Mouse (Mus musculus): ENCODE data around the gene Adam1b. TPM values are rescaled to one million over a fixed set of nuclear protein-coding genes. Genes with fewer than 3 reads are reported as not detected.
A peak's percentile ranks its signal among the peaks of the same experiment; 100 is the strongest.

The Adam1b gene
- polyA plus RNA-seq, 1 experiment from 2014 or later = 0.08 TPM

DNA sequence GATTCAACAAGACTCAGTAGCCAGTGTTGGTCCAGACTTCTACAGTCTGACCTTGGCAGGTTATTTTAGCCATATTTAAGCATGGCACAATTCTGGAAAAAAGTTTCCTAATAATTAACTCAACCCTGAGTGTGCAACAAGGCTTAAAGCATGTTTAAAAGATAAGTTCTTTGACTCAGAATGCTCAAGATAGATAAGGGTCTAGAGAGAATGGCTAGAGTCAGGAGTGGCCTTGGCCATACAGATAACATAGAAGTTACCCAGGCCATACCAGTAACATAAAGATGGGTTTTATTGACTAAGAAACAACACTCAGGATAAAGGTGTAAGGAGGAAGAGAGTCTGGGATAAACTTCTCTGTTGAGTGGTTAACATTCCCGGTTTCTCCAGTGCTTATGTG lies 27.2 kb downstream of the Adam1b start:
- Histone ChIP-seq H3K4me1 (replicated peaks) (0 out of 2 replicates have a peak, but pooled peaks cover 8% of the 10 kb centered on the region), H3K4me3 (no peak overlapping the region), H3K27ac (no peak overlapping the region), H3K27me3 (ENCODE audit: insufficient read depth, poor library complexity, severe bottlenecking) (no peaks in the 10 kb centered on the region), H3K9me3 (no peaks in the 10 kb centered on the region), H3K36me3 (no peaks in the 10 kb centered on the region)
- 92% methylated on average over 1 of the region's 1 CpGs for WGBS
- DNase-seq (ENCODE audit: low spot score) = no peak

DNA sequence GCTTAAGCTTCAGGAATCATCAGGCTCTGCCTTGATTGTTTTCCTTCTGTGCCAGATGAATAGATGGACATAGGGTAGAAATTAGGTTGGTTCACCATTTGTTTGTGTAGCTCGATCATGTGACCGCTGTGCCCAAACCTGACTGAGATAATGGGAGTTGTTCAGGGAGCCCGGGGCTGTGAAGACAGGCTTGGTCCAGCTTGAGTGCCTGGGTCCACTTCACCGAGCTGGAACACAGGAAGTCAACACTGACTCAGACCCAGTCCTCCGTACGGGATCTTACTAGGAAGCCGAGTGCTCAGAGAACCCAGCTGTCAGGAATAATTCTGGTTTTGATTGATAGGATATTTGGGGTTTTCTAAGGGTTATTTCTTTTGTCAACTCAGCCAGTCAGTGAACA lies 28.6 kb downstream of the Adam1b start:
- WGBS = 81% methylated on average over 7 of the region's 7 CpGs
- no peak for DNase-seq (ENCODE audit: low spot score)
- no peak overlapping the region for H3K4me3 ChIP-seq
- H3K4me1 ChIP-seq (replicated peaks) = 0 out of 2 replicates have a peak, but pooled peaks cover 8% of the 10 kb centered on the region
- H3K36me3 ChIP-seq = no peaks in the 10 kb centered on the region
- H3K9me3 ChIP-seq = no peaks in the 10 kb centered on the region
- H3K27ac ChIP-seq = no peak overlapping the region
- no peaks in the 10 kb centered on the region for H3K27me3 ChIP-seq (ENCODE audit: insufficient read depth, poor library complexity, severe bottlenecking)

DNA sequence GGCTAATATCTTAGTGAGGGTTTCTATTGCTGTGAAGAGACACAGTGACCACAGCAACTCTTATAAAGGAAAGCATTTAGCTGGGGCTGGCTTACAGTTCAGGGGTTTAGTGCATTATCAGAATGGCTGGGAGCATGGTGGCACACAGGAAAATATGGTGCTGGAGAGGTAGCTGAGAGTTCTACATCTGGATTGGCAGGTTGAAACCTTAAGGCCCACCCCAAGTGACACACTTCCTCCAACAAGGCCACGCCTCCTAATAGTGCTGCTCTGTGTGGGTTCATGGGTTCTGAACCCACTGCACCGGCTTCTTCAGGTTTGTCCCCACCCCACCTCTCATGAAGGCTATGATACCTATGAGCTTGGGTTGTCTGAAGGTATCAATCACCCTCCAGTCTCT lies 30.8 kb downstream of the Adam1b start:
- Histone ChIP-seq H3K4me3 (no peak overlapping the region), H3K36me3 (no peaks in the 10 kb centered on the region), H3K27ac (no peak overlapping the region), H3K4me1 (replicated peaks) (0 out of 2 replicates have a peak, but pooled peaks cover 8% of the 10 kb centered on the region), H3K27me3 (ENCODE audit: insufficient read depth, poor library complexity, severe bottlenecking) (no peaks in the 10 kb centered on the region), H3K9me3 (no peaks in the 10 kb centered on the region)
- no peak for DNase-seq (ENCODE audit: low spot score)
- WGBS = 86% methylated on average over 2 of the region's 2 CpGs

DNA sequence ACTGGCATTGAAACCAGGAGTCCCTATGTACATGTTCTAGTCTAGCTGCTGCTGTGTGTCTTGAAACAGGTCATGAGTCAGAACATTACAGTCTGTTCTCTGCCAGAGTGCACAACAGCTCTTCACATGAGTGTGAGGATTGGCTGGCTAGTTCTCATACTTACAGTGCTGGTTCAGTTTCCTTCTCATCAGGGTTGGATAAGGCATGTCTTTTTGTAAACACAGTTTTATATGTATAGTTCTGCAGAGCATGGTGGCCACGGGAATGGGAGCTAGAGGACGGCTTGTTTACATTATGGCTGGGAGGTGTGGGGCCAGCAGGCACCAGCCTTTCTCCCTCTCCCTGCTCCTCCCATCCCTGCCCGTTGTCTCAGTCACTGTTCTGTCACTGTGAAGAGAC lies 33.7 kb downstream of the Adam1b start:
- 65% methylated on average over 3 of the region's 3 CpGs for WGBS
- H3K27me3 ChIP-seq (ENCODE audit: insufficient read depth, poor library complexity, severe bottlenecking) = no peaks in the 10 kb centered on the region

DNA sequence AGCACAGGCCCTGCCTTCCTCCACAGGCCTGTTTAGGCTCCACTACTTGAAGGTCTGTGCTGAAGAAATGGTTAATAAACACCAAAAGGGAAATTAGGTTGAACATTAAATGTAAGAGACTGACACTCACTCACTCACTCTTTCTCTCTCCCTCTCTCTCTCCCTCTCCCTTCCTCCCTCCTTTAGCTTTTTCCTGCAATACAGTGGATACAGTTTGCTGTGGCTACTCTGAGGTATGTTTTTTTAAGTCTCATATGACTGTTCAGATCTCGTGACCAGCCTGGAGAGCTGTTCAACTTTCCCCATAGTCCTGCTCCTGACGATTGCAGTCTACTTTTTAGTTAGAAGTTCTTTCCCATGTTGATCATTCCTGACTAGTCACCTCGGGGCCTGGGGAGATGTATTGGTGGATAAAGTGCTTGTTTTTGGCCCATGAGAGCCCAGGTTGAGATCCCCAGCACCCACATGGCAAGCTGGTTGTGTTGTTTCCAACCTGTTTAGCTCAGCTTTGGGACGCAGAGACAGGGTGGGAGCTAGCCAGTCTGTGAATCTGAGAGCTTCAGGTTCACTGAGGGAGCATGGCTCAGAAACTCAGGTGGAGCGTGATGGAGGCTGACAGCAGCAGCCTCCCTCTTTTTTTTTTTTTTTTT lies 39.5 kb downstream of the Adam1b start:
- no peak overlapping the region for H3K4me3 ChIP-seq
- DNase-seq (ENCODE audit: low spot score) = no peak
- H3K27me3 ChIP-seq (ENCODE audit: insufficient read depth, poor library complexity, severe bottlenecking) = no peaks in the 10 kb centered on the region
- H3K9me3 ChIP-seq = no peaks in the 10 kb centered on the region
- WGBS = 73% methylated on average over 5 of the region's 5 CpGs
- H3K27ac ChIP-seq = no peak overlapping the region
- no peaks in the 10 kb centered on the region for H3K36me3 ChIP-seq
- no peaks in the 10 kb centered on the region; the same call in 1 of the 2 replicates for H3K4me1 ChIP-seq (replicated peaks)

More for the DNA sequence above, 33.7 kb downstream of the Adam1b start:
- DNase-seq (ENCODE audit: low spot score) = no peak
- Histone ChIP-seq H3K4me3 (no peak overlapping the region), H3K4me1 (replicated peaks) (0 out of 2 replicates have a peak, but pooled peaks cover 8% of the 10 kb centered on the region), H3K36me3 (no peaks in the 10 kb centered on the region), H3K9me3 (no peaks in the 10 kb centered on the region), H3K27ac (no peak overlapping the region)

DNA sequence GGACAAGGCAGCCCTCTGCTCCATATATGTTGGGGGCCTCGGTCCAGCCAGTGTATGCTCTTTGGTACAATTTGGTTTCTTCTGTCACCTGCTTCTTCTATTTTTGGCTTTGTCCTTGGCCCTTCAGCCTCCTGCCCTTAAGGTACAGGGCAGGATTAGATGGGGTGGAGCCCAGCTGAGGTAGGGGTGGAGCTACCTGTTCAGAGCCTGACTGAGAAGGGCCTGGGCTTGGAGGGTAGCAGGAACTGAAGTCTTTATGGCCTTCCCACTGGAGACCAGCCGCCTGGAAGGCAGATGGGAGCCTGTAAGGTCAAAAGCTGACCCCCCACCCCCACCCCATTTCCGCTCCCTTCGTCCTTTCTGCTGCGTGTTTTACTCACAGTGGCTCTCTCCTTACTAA lies 40.3 kb downstream of the Adam1b start:
- Histone ChIP-seq H3K4me1 (replicated peaks) (no peaks in the 10 kb centered on the region; the same call in 1 of the 2 replicates), H3K27ac (no peak overlapping the region), H3K27me3 (ENCODE audit: insufficient read depth, poor library complexity, severe bottlenecking) (no peaks in the 10 kb centered on the region), H3K9me3 (no peaks in the 10 kb centered on the region), H3K4me3 (no peak overlapping the region), H3K36me3 (no peaks in the 10 kb centered on the region)
- DNase-seq (ENCODE audit: low spot score) = no peak
- WGBS = 57% methylated on average over 5 of the region's 5 CpGs

DNA sequence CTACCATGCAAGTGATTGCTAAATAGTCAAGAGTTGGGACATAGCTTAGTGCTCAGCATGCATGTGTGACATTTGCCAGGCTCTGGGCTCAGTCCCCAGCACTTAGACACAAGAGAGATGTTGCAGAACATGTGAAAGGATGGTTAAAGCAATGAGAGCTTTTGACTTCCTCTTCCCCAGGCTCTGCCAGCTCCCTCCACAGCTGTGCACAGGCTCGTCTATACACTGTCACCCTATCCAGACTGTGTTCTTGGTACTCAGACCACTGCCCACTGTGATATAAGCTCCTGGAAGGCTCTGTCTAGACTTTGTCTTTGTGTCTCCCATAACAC lies 41.1 kb downstream of the Adam1b start:
- no peaks in the 10 kb centered on the region; the same call in 1 of the 2 replicates for H3K4me1 ChIP-seq (replicated peaks)
- H3K27ac ChIP-seq = no peak overlapping the region
- H3K4me3 ChIP-seq = no peak overlapping the region
- WGBS = 49% methylated on average over 1 of the region's 1 CpGs
- H3K9me3 ChIP-seq = no peaks in the 10 kb centered on the region
- H3K27me3 ChIP-seq (ENCODE audit: insufficient read depth, poor library complexity, severe bottlenecking) = no peaks in the 10 kb centered on the region
- DNase-seq (ENCODE audit: low spot score) = no peak
- no peaks in the 10 kb centered on the region for H3K36me3 ChIP-seq

DNA sequence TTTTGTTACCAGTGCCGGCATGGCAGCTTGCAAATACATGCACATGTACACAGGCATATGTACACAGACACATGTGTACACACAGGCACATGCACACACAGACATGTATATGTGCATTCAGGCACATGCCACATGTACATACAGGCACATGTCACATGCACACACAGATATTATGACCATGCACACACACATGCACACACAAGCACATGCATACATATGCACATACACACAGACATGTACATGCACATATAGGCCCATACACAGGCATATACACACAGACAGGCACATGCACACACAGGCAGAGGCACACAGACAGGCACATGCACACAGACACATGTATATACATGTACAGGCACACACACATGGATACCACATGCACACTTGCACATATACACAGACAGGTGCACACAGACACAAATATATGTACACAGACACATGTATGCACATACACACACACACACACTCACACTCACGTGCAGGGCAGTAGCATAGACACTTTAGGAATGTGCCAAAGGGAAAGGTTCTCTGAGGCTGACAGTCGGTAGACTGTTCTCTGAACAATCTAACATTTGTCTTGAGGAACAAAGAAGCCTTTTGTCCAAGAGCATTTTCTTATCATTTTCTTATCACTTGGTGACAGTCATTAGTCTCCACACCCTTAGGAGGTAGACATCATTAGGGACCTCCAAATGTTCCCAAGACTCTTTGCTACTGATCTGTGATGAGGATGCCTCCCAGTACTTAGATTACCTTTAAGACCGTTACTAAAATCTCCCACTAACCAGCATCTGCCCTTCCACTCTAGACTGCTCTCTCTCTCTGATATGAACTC lies 41.7 kb downstream of the Adam1b start:
- WGBS = 67% methylated on average over 4 of the region's 4 CpGs

DNA sequence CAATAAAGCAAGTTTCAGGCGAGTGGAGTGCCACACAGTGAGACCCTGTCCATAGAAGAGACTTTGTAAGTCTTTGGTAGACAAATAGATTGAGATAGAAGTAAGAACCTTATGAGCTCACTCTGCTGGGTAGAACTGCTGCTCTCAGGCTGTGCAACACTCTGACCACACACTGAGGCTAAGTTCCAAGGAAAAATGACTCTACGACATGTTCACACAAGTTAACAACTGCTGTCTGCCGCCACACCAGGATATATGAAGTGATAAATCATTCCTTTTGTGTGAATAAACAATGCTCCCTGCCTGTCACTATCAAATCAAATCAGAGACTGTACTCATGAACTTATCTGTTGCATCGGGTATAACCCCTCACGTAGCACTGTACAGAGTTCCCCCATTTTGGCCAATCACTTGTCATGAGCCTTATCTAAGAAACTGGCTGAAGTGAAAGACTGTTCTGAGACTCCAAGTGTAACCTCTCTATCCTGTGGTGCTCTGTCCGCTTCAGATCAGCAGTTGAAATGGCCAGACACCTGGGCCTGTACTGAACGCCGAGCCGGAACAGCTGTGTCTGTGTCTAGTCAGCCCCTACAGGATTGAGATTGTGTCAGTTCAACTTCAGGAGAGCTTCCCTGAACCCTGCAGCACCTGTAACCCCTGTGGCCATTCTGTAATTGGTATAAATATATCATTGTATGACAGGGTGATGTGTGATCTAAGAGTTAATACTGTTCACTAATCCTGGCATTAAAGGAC lies 47.5 kb downstream of the Adam1b start:
- Histone ChIP-seq H3K27ac (no peak overlapping the region), H3K36me3 (no peaks in the 10 kb centered on the region), H3K9me3 (no peaks in the 10 kb centered on the region), H3K4me1 (replicated peaks) (peaks cover 34% of the 10 kb centered on the region), H3K4me3 (no peak overlapping the region), H3K27me3 (ENCODE audit: insufficient read depth, poor library complexity, severe bottlenecking) (no peaks in the 10 kb centered on the region)
- no peak for DNase-seq (ENCODE audit: low spot score)
- WGBS = 84% methylated on average over 9 of the region's 9 CpGs

More for the DNA sequence above, 41.7 kb downstream of the Adam1b start:
- no peak for DNase-seq (ENCODE audit: low spot score)
- H3K27ac ChIP-seq = no peak overlapping the region
- no peaks in the 10 kb centered on the region; the same call in 1 of the 2 replicates for H3K4me1 ChIP-seq (replicated peaks)
- no peaks in the 10 kb centered on the region for H3K9me3 ChIP-seq
- H3K27me3 ChIP-seq (ENCODE audit: insufficient read depth, poor library complexity, severe bottlenecking) = no peaks in the 10 kb centered on the region
- H3K36me3 ChIP-seq = no peaks in the 10 kb centered on the region
- H3K4me3 ChIP-seq = no peak overlapping the region

DNA sequence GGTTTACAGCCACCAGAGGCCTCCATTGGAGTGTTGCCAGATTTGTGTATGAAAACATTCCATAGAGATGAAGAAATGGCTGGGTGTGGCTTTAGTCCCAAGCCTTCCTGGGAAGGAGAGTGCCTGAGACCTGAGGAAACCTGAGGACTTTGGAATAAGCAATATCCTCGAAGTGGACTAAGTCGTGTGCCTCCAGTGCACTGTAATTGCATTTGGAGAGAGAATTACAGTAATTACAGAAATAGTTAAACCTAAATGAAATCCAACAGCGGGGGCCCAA lies 48.8 kb downstream of the Adam1b start:
- peaks cover 37% of the 10 kb centered on the region for H3K4me1 ChIP-seq (replicated peaks)
- no peak overlapping the region for H3K4me3 ChIP-seq
- H3K27me3 ChIP-seq (ENCODE audit: insufficient read depth, poor library complexity, severe bottlenecking) = no peaks in the 10 kb centered on the region
- WGBS = 92% methylated on average over 3 of the region's 3 CpGs
- peaks cover 8% of the 10 kb centered on the region for H3K36me3 ChIP-seq
- no peak for DNase-seq (ENCODE audit: low spot score)
- no peak overlapping the region for H3K27ac ChIP-seq
- no peaks in the 10 kb centered on the region for H3K9me3 ChIP-seq

DNA sequence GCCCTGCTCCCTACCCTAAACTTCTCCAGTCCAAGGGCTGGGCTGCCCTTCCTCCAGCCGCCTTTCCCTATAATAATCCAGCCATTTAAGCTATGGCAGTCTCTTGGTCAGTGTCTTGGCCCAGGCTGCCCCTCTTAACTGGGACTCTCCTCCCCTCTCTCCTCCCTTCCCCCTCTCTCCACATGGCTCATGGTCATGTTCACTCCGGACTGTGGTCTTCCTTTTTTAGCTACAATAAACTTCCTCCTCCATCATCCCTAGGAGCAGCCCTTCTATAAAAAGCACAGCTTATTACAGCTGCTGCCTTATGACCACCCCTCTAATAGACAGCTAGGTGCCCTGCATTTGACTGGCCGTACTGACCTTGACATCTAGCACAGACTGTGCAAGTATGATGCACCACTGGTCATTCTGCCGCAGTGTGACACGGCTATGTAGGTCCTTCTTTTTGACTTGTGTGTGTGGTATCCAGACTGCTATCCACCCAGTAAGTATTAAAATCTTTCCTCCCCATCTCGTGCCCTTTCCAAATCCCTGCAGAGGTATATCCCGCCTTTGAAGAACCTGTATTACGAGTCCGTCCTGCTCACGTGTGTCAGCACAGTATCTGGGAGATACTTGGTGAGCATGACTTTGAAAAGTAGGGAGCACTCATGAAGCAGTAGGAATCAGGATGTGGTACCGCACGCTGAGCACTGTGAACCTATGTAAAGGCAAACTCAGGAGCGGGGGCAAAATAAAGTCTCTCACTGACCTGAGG lies 49.3 kb downstream of the Adam1b start:
- Histone ChIP-seq H3K27me3 (ENCODE audit: insufficient read depth, poor library complexity, severe bottlenecking) (no peaks in the 10 kb centered on the region), H3K4me1 (replicated peaks) (peaks cover 37% of the 10 kb centered on the region), H3K4me3 (no peak overlapping the region), H3K9me3 (no peaks in the 10 kb centered on the region), H3K36me3 (peaks cover 13% of the 10 kb centered on the region), H3K27ac (no peak overlapping the region)
- 90% methylated on average over 13 of the region's 13 CpGs for WGBS
- no peak for DNase-seq (ENCODE audit: low spot score)

DNA sequence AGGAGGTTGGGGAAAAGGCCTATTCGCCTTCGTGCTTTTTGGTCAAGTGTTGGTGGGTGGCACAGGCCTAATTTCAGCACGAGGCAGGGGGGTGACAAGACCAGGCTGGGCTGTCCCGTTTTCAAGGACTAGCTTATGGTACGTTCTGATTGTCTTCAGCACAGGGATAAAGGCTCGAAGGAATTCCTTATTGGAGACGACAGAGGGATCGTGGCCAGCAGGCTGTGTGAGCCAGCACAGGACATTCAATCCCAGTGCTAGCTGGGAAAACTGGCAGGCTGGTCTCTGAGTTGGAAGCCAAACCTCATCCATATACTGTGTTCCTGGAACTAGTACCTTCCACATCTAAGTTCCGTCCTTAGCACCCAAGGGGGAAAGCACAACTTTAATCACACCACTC lies 50.3 kb downstream of the Adam1b start:
- WGBS = 11% methylated on average over 9 of the region's 9 CpGs
- DNase-seq (ENCODE audit: low spot score) = no peak
- peaks cover 37% of the 10 kb centered on the region for H3K4me1 ChIP-seq (replicated peaks)
- H3K27ac ChIP-seq = peak overlapping the region; percentile 97
- H3K36me3 ChIP-seq = peaks cover 23% of the 10 kb centered on the region
- no peaks in the 10 kb centered on the region for H3K27me3 ChIP-seq (ENCODE audit: insufficient read depth, poor library complexity, severe bottlenecking)
- peak overlapping the region; percentile 88 for H3K4me3 ChIP-seq
- no peaks in the 10 kb centered on the region for H3K9me3 ChIP-seq

Data from hindbrain, embryonic 10.5 days (tissue).